Mouse (Mus musculus) MEL (cell line): ENCODE results near the gene H2-DMb1. TPM values are rescaled to one million over a fixed set of nuclear protein-coding genes. Genes with fewer than 3 reads are reported as not detected.
A peak's percentile ranks its signal among the peaks of the same experiment; 100 is the strongest.

ENCODE experiments used
- DNase-seq: peaks from one replicate; pipeline ENCODE4 v3.0.0; 2011; ENCODE audit warnings: low read depth, low spot score
- H3K27ac ChIP-seq: 2 replicates; pipeline ENCODE4 v1.5.1; 2012; ENCODE audit warnings: low read depth, mild to moderate bottlenecking, control low read depth, low read length, moderate library complexity; ENCODE audit not compliant: control insufficient read depth
- H3K27me3 ChIP-seq, 2 experiments: fragments of 150-350 bp in 1 of 2; sonication (generic) in 1 of 2; 2 replicates each; pipeline ENCODE4 v1.6.1; 2012; ENCODE audit warnings: low read length in 2 of 2, mild to moderate bottlenecking in 2 of 2, improper control_type of control experiment in 1 of 2, moderate library complexity in 1 of 2; ENCODE audit not compliant: insufficient read depth in 2 of 2, control insufficient read depth in 1 of 2
- H3K36me3 ChIP-seq, 2 experiments: 2 replicates each; pipeline ENCODE4 v1.6.1; 2012 to 2014; ENCODE audit warnings: low read length in 2 of 2, improper control_type of control experiment in 1 of 2, inconsistent platforms in 1 of 2, mild to moderate bottlenecking in 1 of 2; ENCODE audit not compliant: insufficient read depth in 2 of 2, control insufficient read depth in 1 of 2
- H3K4me1 ChIP-seq, 2 experiments: fragments of 150-350 bp in 1 of 2; sonication (generic) in 1 of 2; 2 replicates each; pipeline ENCODE4 v1.6.1; 2012; ENCODE audit warnings: low read length in 2 of 2, improper control_type of control experiment in 1 of 2, mild to moderate bottlenecking in 1 of 2; ENCODE audit not compliant: insufficient read depth in 2 of 2, control insufficient read depth in 1 of 2
- H3K4me3 ChIP-seq, 2 experiments: fragments of 150-350 bp in 1 of 2; sonication (generic) in 1 of 2; 2 replicates each; pipeline ENCODE4 v1.5.1; 2012; ENCODE audit warnings: low read depth in 2 of 2, low read length in 2 of 2, mild to moderate bottlenecking in 2 of 2, moderate library complexity in 2 of 2, control low read depth in 1 of 2, improper control_type of control experiment in 1 of 2; ENCODE audit not compliant: control insufficient read depth in 1 of 2, insufficient read depth in 1 of 2
- H3K79me2 ChIP-seq: 2 replicates; pipeline ENCODE4 v1.6.1; 2012; ENCODE audit warnings: mild to moderate bottlenecking, low read length, moderate library complexity; ENCODE audit not compliant: control insufficient read depth, poor library complexity, insufficient read depth
- H3K9ac ChIP-seq: 2 replicates; pipeline ENCODE4 v1.6.1; 2012; ENCODE audit warnings: low read depth, mild to moderate bottlenecking, control low read depth, low read length, moderate library complexity; ENCODE audit not compliant: control insufficient read depth, poor library complexity, severe bottlenecking
- H3K9me3 ChIP-seq: fragments of 150-350 bp; sonication (generic); replicated peaks from 2 replicates; pipeline ENCODE4 v1.6.1; 2012; ENCODE audit warnings: mild to moderate bottlenecking, low read length, improper control_type of control experiment, moderate library complexity; ENCODE audit not compliant: insufficient read depth
- CHD1 ChIP-seq: IDR thresholded peaks from 2 replicates; pipeline ENCODE4 v1.6.1; 2012; ENCODE audit warnings: low read depth, mild to moderate bottlenecking, inconsistent platforms, low read length, improper control_type of control experiment
- CTCF ChIP-seq, 3 experiments: IDR thresholded peaks in 2 of 3; conservative IDR thresholded peaks in 1 of 3; 2 replicates each; pipeline ENCODE4 v1.5.1; 2011 to 2012; ENCODE audit warnings: low read length in 3 of 3, low read depth in 2 of 3, mild to moderate bottlenecking in 2 of 3, improper control_type of control experiment in 1 of 3, inconsistent platforms in 1 of 3, mixed read lengths in 1 of 3, moderate library complexity in 1 of 3; ENCODE audit not compliant: control insufficient read depth in 1 of 3, insufficient read depth in 1 of 3, poor library complexity in 1 of 3, severe bottlenecking in 1 of 3
- MAX ChIP-seq: IDR thresholded peaks from 2 replicates; pipeline ENCODE4 v1.6.1; 2011; ENCODE audit warnings: low read length, improper control_type of control experiment
- MEF2A ChIP-seq: IDR thresholded peaks from 2 replicates; pipeline ENCODE4 v1.6.1; 2014; ENCODE audit warnings: low read depth, mild to moderate bottlenecking, inconsistent platforms, low read length, improper control_type of control experiment; ENCODE audit not compliant: poor library complexity, insufficient replicate concordance, severe bottlenecking; ENCODE audit errors: extremely low read depth
- NRF1 ChIP-seq: IDR thresholded peaks from 2 replicates; pipeline ENCODE4 v1.6.1; 2014; ENCODE audit warnings: low read depth, mild to moderate bottlenecking, inconsistent platforms, low read length, improper control_type of control experiment, moderate library complexity; ENCODE audit not compliant: poor library complexity, insufficient read depth, severe bottlenecking
- POLR2AphosphoS2 ChIP-seq: IDR thresholded peaks from 2 replicates; pipeline ENCODE4 v1.6.1; 2011; ENCODE audit warnings: low read length, improper control_type of control experiment
- RAD21 ChIP-seq: IDR thresholded peaks from 2 replicates; pipeline ENCODE4 v1.6.1; 2011; ENCODE audit warnings: mild to moderate bottlenecking, low read depth, low read length, improper control_type of control experiment
- SIN3A ChIP-seq: IDR thresholded peaks from 2 replicates; pipeline ENCODE4 v1.6.1; 2012; ENCODE audit warnings: low read length, improper control_type of control experiment, inconsistent platforms
- SMC3 ChIP-seq: IDR thresholded peaks from 2 replicates; pipeline ENCODE4 v1.6.1; 2011; ENCODE audit warnings: low read depth, low read length, improper control_type of control experiment
- ZMIZ1 ChIP-seq: IDR thresholded peaks from 2 replicates; pipeline ENCODE4 v1.6.1; 2012; ENCODE audit warnings: low read depth, mild to moderate bottlenecking, inconsistent platforms, low read length, improper control_type of control experiment, moderate library complexity
- polyA plus RNA-seq, 2 experiments: library from polyadenylated mRNA; stranded (reverse) in 1 of 2; unstranded in 1 of 2; fragments of >175 nt in 1 of 2; fragments of >200 nt in 1 of 2; gene quantifications; 2 replicates each; pipeline versions ENCODE4 v1.2.1 to v1.2.4; 2012; ENCODE audit warnings: low replicate concordance in 2 of 2, low read depth in 1 of 2; ENCODE audit not compliant: insufficient read length in 2 of 2, insufficient read depth in 1 of 2, missing spikeins in 1 of 2
- total RNA-seq: library from RNA; depleted of rRNA; stranded (reverse); fragments of 300-350 nt; gene quantifications from 2 replicates; pipeline ENCODE4 v1.2.3, GENCODE M21; 2012

Gene H2-DMb1
- total and polyA plus RNA-seq, 3 experiments = 0.67 TPM; not detected in 2

DNA sequence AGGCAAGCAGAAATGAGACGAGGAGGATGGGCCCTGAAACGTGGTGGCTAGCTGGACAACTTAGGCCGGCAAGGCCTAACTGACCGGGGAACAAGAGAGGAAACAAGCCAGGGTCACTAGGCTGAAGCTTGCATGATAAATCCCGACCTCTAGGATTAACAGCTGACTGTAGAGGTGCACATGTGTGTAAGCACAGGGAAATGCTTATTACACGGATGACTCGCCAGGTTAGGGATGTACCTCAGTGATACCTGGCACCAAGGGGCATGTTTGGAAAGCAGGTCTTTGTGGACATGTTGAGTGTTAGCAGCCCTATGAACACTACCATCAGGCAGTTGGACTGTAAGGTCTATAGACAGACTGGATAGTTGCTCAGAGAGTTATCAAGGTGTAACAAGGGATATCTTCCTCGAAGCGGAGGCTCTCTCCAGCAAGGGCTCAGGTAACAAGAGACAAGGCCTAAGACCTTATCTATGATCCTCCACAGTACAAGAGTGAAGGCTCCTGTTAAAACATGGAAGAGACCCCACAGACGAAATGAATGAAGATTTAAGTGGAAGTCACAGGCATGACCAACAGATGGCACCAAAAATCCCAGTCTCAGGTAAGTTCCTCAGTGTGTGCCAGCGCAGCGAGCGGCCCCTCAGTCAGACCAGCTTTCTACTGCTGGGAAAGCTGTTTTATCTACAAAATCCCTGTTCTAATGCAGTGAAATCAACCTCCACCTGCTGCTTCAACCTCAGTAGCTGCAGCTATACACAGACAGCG, 43.6 kb upstream of the H2-DMb1 start:
- peaks cover 1% of the 10 kb centered on the region; the same call in 1 of the 2 replicates for H3K79me2 ChIP-seq
- no peaks in the 10 kb centered on the region for H3K9me3 ChIP-seq
- no peak overlapping the region for H3K9ac ChIP-seq
- H3K36me3 ChIP-seq = peaks cover 3 to 19% of the 10 kb centered on the region in 2 experiments
- H3K4me1 ChIP-seq = no peaks in the 10 kb centered on the region
- TF ChIP-seq CTCF (IDR thresholded peaks at IDR 0.05 in 2 of 3, conservative IDR thresholded peaks at IDR 0.05 in 1 of 3; ENCODE audit: control insufficient read depth in 1 of 3, insufficient read depth in 1 of 3, low read depth in 2 of 3, low read length in 3 of 3, poor library complexity in 1 of 3, severe bottlenecking in 1 of 3) = peak in 2 of 3 experiments; percentile 31 to 42; a peak in 4 of 6 replicates
- TF ChIP-seq RAD21 = no peak
- TF ChIP-seq MAX = no peak
- no peak for TF ChIP-seq NRF1
- peak; percentile 21; the same call in 1 of the 2 replicates for TF ChIP-seq SMC3
- TF ChIP-seq MEF2A = no peak
- no peaks in the 10 kb centered on the region for H3K27me3 ChIP-seq
- H3K27ac ChIP-seq = no peak overlapping the region
- DNase-seq = peak; percentile 56
- H3K4me3 ChIP-seq = no peak overlapping the region

GRCm38 (mm10) chr17:34109806-34110195, 43.1 kb upstream of the H2-DMb1 start:
- no peak overlapping the region for H3K27ac ChIP-seq
- peak; percentile 48 for DNase-seq
- TF ChIP-seq ZMIZ1 (0 out of 2 replicates have a peak, but pooled peaks have one; percentile 14), NRF1 (no peak), SIN3A (0 out of 2 replicates have a peak, but pooled peaks have one; percentile 26)
- TF ChIP-seq, all 39 proteins: peak for 2
- H3K36me3 ChIP-seq = peaks cover 3 to 23% of the 10 kb centered on the region in 2 experiments
- no peaks in the 10 kb centered on the region for H3K27me3 ChIP-seq
- no peak overlapping the region for H3K9ac ChIP-seq
- H3K79me2 ChIP-seq = peaks cover 3% of the 10 kb centered on the region
- H3K4me3 ChIP-seq = no peak overlapping the region
- no peaks in the 10 kb centered on the region for H3K9me3 ChIP-seq
- H3K4me1 ChIP-seq = no peaks in the 10 kb centered on the region

DNA sequence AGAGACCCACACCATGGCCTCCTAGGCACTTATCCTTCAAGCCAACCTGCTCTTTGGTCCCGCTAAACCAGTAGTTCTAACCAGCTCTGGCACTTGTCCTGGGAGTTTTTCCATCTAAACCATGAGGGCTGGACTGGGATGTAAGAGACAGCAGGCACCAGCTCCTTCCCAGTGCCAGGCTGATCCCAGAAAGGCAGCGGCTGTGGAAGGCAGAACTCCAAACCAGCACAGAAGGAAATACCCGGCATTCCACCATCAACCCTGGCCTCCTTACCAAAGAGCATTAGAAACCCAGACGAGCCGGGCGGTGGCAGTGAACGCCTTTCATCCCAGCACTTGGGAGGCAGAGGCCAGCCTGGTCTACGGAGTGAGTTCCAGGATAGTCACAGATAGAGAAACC, 42.6 kb upstream of the H2-DMb1 start:
- H3K36me3 ChIP-seq = peaks cover 7 to 26% of the 10 kb centered on the region in 2 experiments
- H3K4me3 ChIP-seq = no peak overlapping the region
- no peaks in the 10 kb centered on the region for H3K4me1 ChIP-seq
- H3K9me3 ChIP-seq = no peaks in the 10 kb centered on the region
- no peak overlapping the region for H3K27ac ChIP-seq
- H3K27me3 ChIP-seq = no peaks in the 10 kb centered on the region
- no peak overlapping the region for H3K9ac ChIP-seq
- DNase-seq = no peak
- H3K79me2 ChIP-seq = peaks cover 8% of the 10 kb centered on the region
- TF ChIP-seq CHD1 = no peak
- peak; percentile 19; the same call in 1 of the 2 replicates for TF ChIP-seq POLR2AphosphoS2
